Mouse (Mus musculus): ENCODE measurements at regions not wholly inside any gene's neighbourhood (a gene's known extent, or its start where the extent isn't known, plus 50 kb on each side); places are given as distances from the start of the nearest gene placed in this dataset.
A peak's percentile ranks its signal among the peaks of the same experiment; 100 is the strongest.

DNA sequence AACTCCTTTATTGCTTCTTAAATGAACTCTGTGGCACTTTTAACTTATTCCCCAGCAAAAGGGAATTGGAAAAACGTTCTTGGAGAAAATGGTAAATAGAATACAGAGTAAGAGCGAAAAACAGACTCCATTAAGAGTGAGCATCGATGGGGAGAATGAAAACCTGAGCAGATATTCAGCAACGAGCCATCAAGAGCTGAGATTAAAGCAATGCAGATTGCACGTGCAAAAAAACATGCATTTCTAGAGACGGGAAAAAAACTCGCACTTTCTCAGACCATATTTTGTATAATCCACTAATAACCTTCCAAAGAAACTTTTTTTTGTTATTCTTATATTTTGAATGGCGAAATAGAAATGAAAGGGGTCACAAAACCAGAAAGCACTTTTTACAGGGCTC is 229.5 kb upstream of the Atp2b1 start:
- no peak overlapping the region for H3K27ac ChIP-seq
- H3K4me3 ChIP-seq: no peak overlapping the region
- TF ChIP-seq CTCF (conservative IDR thresholded peaks at IDR 0.05): no peak
- no peak for DNase-seq (ENCODE audit: low spot score in 2 of 2)

DNA sequence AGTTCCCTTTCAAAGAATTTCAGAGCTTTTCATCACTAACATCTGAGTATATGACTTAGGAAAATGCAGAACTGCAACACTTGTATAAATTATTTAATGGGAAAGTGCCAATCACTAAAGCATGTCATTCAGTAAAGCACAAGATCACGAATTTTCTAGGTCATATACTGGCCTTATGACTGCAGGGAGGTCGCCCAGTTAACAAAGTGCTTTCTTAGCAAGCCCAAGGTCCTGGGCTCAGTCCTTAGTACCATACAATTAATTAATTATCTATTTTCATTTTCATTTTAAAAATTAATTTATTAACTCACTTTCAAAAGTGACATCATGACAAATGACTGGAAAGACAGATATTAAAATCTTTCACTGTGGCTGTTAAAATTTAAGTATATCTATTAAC is 228.5 kb upstream of the Atp2b1 start:
- no peak overlapping the region for H3K4me3 ChIP-seq
- TF ChIP-seq CTCF (conservative IDR thresholded peaks at IDR 0.05): no peak
- H3K27ac ChIP-seq: no peak overlapping the region
- no peak for DNase-seq (ENCODE audit: low spot score in 2 of 2)

DNA sequence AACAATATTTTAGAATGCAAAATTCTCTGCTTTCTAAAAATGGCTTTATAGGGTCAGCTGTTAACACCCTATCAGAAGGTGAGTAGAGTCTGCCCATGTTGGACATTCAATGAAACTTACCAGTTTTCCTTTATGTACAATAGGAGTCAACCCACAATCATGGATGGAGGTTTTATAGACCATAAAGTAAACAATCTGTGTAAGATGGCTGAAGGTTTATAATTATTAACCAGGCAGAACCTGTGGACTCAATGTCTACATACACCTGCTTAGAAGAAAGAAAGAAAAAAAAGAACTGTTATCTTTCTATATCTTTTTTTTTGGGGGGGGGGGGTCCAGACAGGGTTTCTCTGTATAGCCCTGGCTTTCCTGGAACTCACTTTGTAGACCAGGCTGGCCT is 227.8 kb upstream of the Atp2b1 start:
- H3K4me3 ChIP-seq: no peak overlapping the region
- no peak for TF ChIP-seq CTCF (conservative IDR thresholded peaks at IDR 0.05)
- DNase-seq (ENCODE audit: low spot score in 2 of 2): no peak
- no peak overlapping the region for H3K27ac ChIP-seq

DNA sequence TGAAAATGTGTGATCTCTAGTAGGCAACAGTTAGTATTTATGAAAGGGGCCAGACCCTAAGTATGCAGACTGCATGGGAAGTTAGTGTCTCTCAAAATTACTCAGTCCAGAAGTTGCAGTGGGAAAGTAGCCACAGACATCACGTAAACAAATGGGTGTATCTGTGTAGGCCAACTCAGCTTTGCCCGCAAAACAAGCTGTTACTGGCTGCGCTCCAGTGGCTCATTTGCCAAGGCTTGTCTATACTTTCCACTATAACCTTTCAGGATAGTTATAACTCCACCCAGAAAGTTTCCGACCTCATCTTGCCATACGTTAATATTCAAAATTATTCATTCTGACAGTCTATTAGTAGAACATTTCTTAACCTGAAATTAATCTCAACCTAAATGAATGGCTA is 222.4 kb upstream of the Atp2b1 start:
- DNase-seq (ENCODE audit: low spot score in 2 of 2): no peak
- H3K27ac ChIP-seq: no peak overlapping the region
- no peak overlapping the region for H3K4me3 ChIP-seq
- TF ChIP-seq CTCF (conservative IDR thresholded peaks at IDR 0.05): no peak

DNA sequence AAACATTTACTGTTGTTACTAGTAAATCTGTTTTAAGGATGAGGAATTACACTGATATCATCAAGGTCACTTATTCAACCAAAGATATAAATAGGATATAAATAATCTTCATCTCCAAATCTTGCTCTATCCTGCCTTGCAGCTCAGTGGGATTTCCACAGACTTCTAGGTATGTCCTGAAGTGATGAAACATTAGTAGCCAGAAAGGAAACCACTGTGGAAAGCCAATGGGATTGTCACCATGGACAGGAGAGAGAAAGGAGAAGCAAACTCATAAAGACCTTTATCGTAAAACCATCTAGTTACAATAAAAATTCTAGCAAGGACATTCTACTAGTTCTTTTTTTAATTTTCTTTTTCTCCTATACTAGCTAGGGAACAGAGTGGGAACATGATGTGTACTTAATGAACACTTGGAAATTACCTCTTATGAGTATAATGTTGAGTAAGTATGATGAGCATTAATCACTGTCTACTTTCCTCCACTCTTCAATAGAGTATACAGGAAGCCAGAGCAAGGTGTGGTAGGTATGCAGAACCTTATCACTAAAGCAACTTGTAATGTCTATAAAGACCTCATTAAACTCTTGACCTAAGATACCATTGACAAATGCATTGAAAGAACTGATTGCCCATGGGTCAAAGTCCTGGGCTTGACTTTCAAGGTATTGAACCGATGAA is 219.4 kb upstream of the Atp2b1 start:
- TF ChIP-seq CTCF (conservative IDR thresholded peaks at IDR 0.05): no peak
- DNase-seq (ENCODE audit: low spot score in 2 of 2): no peak
- Histone ChIP-seq H3K4me3 (no peak overlapping the region), H3K27ac (no peak overlapping the region)

DNA sequence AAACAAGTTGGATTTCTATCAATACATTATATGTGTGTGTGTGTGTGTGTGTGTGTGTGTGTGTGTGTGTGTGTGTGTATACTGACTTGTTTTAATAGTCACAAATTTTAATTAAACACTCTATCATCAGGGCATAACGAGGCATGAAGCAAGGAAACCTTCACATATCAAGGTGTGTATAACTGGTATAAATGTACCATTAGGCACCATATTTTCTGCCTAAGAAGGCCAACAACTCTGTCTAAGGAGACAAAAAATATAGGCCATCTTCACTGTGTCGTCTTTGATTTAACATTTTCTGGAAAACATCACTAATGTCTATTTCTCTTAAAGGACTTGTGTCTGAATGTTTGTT is 218.9 kb upstream of the Atp2b1 start:
- DNase-seq (ENCODE audit: low spot score in 2 of 2): no peak
- Histone ChIP-seq H3K27ac (no peak overlapping the region), H3K4me3 (no peak overlapping the region)
- TF ChIP-seq CTCF (conservative IDR thresholded peaks at IDR 0.05): no peak

DNA sequence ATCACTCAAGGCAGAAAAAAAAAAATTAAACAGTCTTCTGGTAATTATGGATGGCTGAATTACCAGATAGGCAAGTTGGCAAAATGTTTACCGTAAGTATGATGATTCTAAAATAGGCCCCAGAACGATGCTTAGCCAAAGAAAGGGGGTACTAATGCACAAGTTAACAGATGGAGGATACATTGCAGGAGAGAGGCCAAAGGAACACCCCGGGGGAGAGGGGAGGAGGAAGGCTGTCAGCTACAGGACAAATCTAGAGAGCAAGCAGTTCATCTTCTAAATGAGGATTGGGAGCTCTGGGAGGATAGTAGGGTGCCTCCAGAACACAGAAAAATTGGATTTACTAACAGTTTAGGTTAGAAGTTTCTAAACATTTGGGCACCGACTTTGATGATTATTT is 216.3 kb upstream of the Atp2b1 start:
- H3K4me3 ChIP-seq: no peak overlapping the region
- DNase-seq (ENCODE audit: low spot score in 2 of 2): no peak
- no peak for TF ChIP-seq CTCF (conservative IDR thresholded peaks at IDR 0.05)
- no peak overlapping the region for H3K27ac ChIP-seq

DNA sequence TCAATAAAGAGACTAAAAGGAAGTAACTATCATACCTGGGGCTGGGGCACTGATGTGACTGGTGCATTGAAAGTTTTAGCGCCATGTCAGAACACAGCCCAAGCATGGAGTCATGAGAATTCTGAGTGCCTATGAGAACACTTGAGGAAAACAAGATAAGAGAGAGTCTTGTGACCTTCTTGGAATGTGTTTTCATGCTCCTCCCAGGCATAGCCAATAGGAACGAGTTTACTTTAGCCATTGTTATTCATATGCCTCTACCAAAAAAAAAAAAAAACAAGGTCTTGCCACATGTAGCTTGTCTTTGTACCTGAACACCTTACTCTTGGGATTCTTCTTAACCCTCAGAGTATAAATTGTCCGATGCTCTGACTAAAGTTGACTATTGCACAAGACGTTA is 214.6 kb upstream of the Atp2b1 start:
- DNase-seq (ENCODE audit: low spot score in 2 of 2): no peak
- H3K27ac ChIP-seq: peak overlapping the region; percentile 78; the same call in 1 of the 2 replicates
- no peak for TF ChIP-seq CTCF (conservative IDR thresholded peaks at IDR 0.05)
- H3K4me3 ChIP-seq: no peak overlapping the region

DNA sequence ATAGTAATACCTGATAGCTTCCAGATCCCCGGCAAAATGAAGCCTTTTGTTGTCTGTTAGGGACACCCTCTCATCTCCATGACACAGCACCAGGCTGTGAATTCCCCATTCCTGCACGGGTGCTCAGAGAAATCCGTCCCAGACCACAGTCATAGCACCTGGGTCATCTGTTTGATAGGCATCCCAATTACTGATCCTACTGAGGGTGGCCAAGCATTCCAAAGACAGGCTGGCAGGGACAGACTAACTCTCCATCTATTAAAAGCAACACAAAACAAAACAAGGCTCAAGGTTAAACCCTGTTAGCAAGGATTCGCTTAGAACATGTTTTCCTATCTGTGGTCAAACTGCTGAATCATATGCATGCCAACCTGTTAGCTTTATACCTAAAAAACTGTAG is 213.8 kb upstream of the Atp2b1 start:
- H3K27ac ChIP-seq: peak overlapping the region; percentile 78; the same call in 1 of the 2 replicates
- TF ChIP-seq CTCF (conservative IDR thresholded peaks at IDR 0.05): no peak
- DNase-seq (ENCODE audit: low spot score in 2 of 2): no peak
- H3K4me3 ChIP-seq: no peak overlapping the region

DNA sequence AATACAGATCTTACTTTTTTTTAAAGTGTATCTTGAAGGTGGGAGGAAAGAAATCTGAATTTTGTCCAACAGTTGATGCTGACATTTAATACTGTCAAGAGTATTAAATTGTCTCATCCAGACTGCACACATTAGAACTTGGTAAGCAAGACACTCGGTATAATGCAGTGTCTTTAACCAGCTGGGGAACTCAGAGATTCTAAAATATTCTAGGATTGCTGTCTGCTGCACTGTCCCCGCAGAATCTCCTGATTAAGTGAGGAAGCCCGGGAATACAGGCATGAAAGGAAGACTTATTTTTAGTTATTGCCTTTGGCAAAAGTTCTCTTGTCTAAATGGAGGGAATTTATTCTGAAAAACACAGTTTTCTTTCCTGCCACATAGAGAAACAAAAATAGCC is 212.9 kb upstream of the Atp2b1 start:
- peak overlapping the region; percentile 78 for H3K27ac ChIP-seq
- TF ChIP-seq CTCF (conservative IDR thresholded peaks at IDR 0.05): no peak
- no peak overlapping the region for H3K4me3 ChIP-seq
- peak in 1 of 2 experiments; percentile 57 for DNase-seq (ENCODE audit: low spot score in 2 of 2)

DNA sequence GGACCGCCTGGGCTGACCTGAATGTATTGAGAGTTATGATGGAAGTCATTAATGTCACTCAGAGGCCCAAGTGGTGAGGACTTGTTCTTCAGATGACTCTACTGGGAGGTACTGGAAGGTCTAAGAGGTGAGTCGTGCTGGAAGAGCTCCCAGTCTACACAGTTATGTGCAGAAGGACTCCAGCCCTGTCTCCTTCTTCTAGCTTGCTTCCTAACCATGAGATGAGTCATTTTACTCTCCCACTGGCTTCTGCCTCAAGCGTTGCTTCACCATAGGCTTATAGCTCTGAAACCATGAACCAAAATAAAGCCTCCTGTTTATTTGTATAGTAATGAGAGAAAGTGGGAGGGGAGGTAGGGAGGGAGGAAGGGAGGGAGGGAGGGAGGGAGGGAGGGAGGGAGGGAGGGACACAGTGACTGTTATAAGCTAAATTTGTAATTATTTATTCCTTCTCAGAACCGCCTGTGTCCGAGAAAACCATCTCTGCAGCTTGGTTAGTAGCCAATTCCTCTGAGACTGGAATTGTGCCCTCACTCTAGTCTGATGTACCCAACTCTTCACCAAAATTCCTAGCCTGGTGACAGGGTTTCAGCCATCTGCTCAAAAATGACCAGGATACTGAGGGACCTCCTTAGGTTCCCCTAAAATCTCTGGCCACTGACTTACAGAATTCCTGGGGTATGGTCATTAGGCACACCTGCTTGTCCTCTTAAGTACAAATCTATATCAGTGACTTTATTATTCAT is 211.6 kb upstream of the Atp2b1 start:
- Histone ChIP-seq H3K4me3 (no peak overlapping the region), H3K27ac (peak overlapping the region; percentile 78; the same call in 1 of the 2 replicates)
- no peak for DNase-seq (ENCODE audit: low spot score in 2 of 2)
- TF ChIP-seq CTCF (conservative IDR thresholded peaks at IDR 0.05): no peak

DNA sequence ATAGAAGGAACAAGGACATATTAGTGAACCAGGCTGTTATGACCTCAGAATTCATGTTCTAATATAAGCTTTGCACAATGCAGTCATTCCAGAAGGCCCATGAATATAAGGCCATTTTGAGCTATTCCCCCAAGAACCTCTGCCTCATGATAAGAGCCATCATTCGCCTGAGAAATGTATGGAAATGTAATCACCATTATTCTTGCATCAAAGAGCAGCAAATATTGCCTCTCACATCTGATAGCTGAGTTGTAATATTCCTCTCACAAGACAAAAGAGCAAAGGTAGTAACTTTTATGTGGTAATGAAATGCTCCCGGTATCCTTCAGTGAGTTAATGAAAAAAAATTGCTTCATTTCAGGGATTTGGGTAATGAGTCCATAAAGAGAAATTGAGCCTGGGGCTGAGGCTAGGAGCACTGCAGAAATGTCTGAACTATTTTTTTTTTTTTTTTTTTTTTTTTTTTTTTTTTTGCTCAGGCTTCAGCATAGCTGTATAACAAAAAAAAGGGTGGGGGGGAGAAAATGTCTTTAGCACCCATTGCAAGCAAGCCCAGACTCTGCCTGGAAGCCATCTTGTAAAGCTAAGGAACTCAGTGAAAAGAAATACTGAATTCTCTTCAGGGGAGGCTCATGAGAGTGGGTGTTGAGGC is 210.4 kb upstream of the Atp2b1 start:
- H3K4me3 ChIP-seq: no peak overlapping the region
- DNase-seq (ENCODE audit: low spot score in 2 of 2): no peak
- no peak for TF ChIP-seq CTCF (conservative IDR thresholded peaks at IDR 0.05)

DNA sequence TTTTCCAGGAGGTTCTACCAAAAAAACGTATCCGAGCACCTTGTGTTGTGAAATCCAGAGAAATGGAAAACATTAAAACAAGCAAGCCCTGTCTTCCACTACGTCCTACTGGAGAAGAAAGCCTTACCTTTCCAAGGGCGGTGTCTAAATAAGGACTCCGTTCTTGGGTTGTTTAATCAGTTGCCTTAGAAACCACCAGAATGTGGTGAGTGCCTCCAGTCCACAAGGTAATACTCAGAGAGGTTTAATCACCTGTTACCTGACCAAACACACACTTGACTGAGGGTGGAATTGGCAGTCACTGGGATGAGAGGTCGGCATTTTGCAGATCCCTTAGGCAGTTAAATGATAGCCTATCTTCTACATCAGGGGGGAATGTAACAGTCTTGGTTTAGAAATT is 209.6 kb upstream of the Atp2b1 start:
- no peak for DNase-seq (ENCODE audit: low spot score in 2 of 2)
- TF ChIP-seq CTCF (conservative IDR thresholded peaks at IDR 0.05): no peak

More for the DNA sequence above, 210.4 kb upstream of the Atp2b1 start:
- peak overlapping the region; percentile 28; the same call in 1 of the 2 replicates for H3K27ac ChIP-seq

More for the DNA sequence above, 209.6 kb upstream of the Atp2b1 start:
- peak overlapping the region; percentile 25; the same call in 1 of the 2 replicates for H3K27ac ChIP-seq
- H3K4me3 ChIP-seq: no peak overlapping the region
